In genomic region chr19:4317181-4317580, GRCm38 (mm10) we compare ENCODE assay signal across 20 mouse cellular contexts. TPM values are rescaled to one million over a fixed set of nuclear protein-coding genes. Genes with fewer than 3 reads are reported as not detected.
DNase-seq lines count a peak whose midpoint lies in the region; ATAC-seq and TF ChIP-seq lines count a peak whose summit lies in the region.
"Had no signal": no experiment of that assay in that cellular context is flagged by ENCODE, and none has a peak within 500 bp of the region (broad histone marks: within the 10 kb centered on the region; RNA-seq: fewer than 3 reads in every experiment).

No protein-coding gene starts in this region.

- H3K9ac ChIP-seq in heart, embryonic 12.5 days, result no peak overlapping the region
- H3K9ac ChIP-seq in CH12.LX (ENCODE audit: insufficient read depth, low read depth), result no peak overlapping the region
- H3K9ac ChIP-seq: embryonic facial prominence, embryonic 12.5 days; forebrain, embryonic 15.5 days; forebrain, postnatal 0 days had no signal

- peaks cover 66% of the 10 kb centered on the region for H3K36me3 ChIP-seq in heart, embryonic 12.5 days
- H3K36me3 ChIP-seq in CH12.LX (replicated peaks in 1 of 2; ENCODE audit: control insufficient read depth in 1 of 2, insufficient read depth in 1 of 2, low read length in 1 of 2), result peaks cover 47 to 79% of the 10 kb centered on the region in 2 experiments
- peaks cover 72% of the 10 kb centered on the region for H3K36me3 ChIP-seq in embryonic facial prominence, embryonic 10.5 days (replicated peaks)

- WGBS in heart, embryonic 12.5 days, result 89% methylated on average over 3 of the region's 3 CpGs
- 91% methylated on average over 3 of the region's 3 CpGs for WGBS in embryonic facial prominence, embryonic 10.5 days

- no peak overlapping the region for H3K4me2 ChIP-seq in heart, embryonic 12.5 days
- H3K4me2 ChIP-seq in CH12.LX (ENCODE audit: insufficient read depth, low read depth, poor library complexity, severe bottlenecking), result no peak overlapping the region
- H3K4me2 ChIP-seq: embryonic facial prominence, embryonic 12.5 days; forebrain, embryonic 13.5 days; forebrain, embryonic 15.5 days had no signal

- H3K4me1 ChIP-seq in heart, embryonic 12.5 days (replicated peaks), result peaks cover 21% of the 10 kb centered on the region
- H3K4me1 ChIP-seq in CH12.LX (ENCODE audit: control insufficient read depth in 1 of 2, insufficient read depth in 2 of 2), result peaks cover 4 to 19% of the 10 kb centered on the region in 2 experiments; a peak in 3 of 4 replicates
- no peaks in the 10 kb centered on the region for H3K4me1 ChIP-seq in embryonic facial prominence, embryonic 10.5 days
- H3K4me1 ChIP-seq: embryonic facial prominence, embryonic 12.5 days; forebrain, embryonic 13.5 days; forebrain, embryonic 15.5 days had no signal

- no peaks in the 10 kb centered on the region for H3K27me3 ChIP-seq in heart, embryonic 12.5 days (replicated peaks)
- H3K27me3 ChIP-seq in CH12.LX (replicated peaks), result no peaks in the 10 kb centered on the region
- no peaks in the 10 kb centered on the region for H3K27me3 ChIP-seq in embryonic facial prominence, embryonic 10.5 days (replicated peaks; ENCODE audit: low read depth, poor library complexity, severe bottlenecking)
- H3K27me3 ChIP-seq: embryonic facial prominence, embryonic 12.5 days; forebrain, embryonic 13.5 days; forebrain, embryonic 15.5 days had no signal

- in situ Hi-C loops in CH12.LX (cut with MboI; ENCODE audit: low pct_ligation_motif_present, low pct_unique_long_range_greater_than_20kb, low sequenced_read_pairs), result no loop called here

- no peaks in the 10 kb centered on the region for H3K79me2 ChIP-seq in CH12.LX (replicated peaks; ENCODE audit: control insufficient read depth, extremely low read depth, insufficient read depth, poor library complexity, severe bottlenecking)

- TF ChIP-seq CTCF in CH12.LX (conservative IDR thresholded peaks at IDR 0.05 in 1 of 2, IDR thresholded peaks at IDR 0.05 in 1 of 2; ENCODE audit: low read depth in 2 of 2, low read length in 2 of 2), result no peak

- DNase-seq in cerebellum, adult 11 months, result peak; percentile 9
- no peak for DNase-seq in cerebellum, adult 9-10 months
- peak; percentile 80 for DNase-seq in heart, adult 11 months
- DNase-seq in CH12.LX (ENCODE audit: extremely low read depth), result no peak
- peak; percentile 6 for DNase-seq in embryonic facial prominence, embryonic 10.5 days (ENCODE audit: low spot score)
- no peak for DNase-seq in adrenal gland, postnatal 4 days (ENCODE audit: low spot score in 2 of 2)
- DNase-seq: adrenal gland, adult 8-10 months; adrenal gland, postnatal 14 days; adrenal gland, postnatal 36 days; B cell, adult 2 months; cerebellum, adult 11-12 months; cerebellum, adult 8-10 months; cerebellum, postnatal 36 days; embryo, embryonic 11 days; forebrain, postnatal 0 days had no signal

- dilution Hi-C loops in CH12.LX (cut with MboI; ENCODE audit: extremely low pct_ligation_motif_present, extremely low pct_unique_long_range_greater_than_20kb, low sequenced_read_pairs), result no loop called here

- no peak for TF ChIP-seq EP300 in CH12.LX (IDR thresholded peaks at IDR 0.05; ENCODE audit: low read length)

- H3K4me3 ChIP-seq in heart, embryonic 12.5 days, result no peak overlapping the region
- H3K4me3 ChIP-seq in CH12.LX (replicated peaks in 1 of 3; ENCODE audit: low read depth in 2 of 3, low read length in 2 of 3, poor library complexity in 1 of 3), result no peak overlapping the region
- H3K4me3 ChIP-seq in embryonic facial prominence, embryonic 10.5 days, result no peak overlapping the region
- H3K4me3 ChIP-seq: embryonic facial prominence, embryonic 12.5 days; forebrain, embryonic 13.5 days; forebrain, embryonic 15.5 days had no signal

- H3K27ac ChIP-seq in heart, embryonic 12.5 days (ENCODE audit: poor library complexity, severe bottlenecking), result no peak overlapping the region
- no peak overlapping the region for H3K27ac ChIP-seq in CH12.LX (ENCODE audit: insufficient read depth, low read depth)
- H3K27ac ChIP-seq in embryonic facial prominence, embryonic 10.5 days (replicated peaks), result no peak overlapping the region
- H3K27ac ChIP-seq: embryonic facial prominence, embryonic 12.5 days; forebrain, embryonic 13.5 days; forebrain, embryonic 15.5 days had no signal

- no peaks in the 10 kb centered on the region for H3K9me3 ChIP-seq in heart, embryonic 12.5 days (replicated peaks)
- no peaks in the 10 kb centered on the region for H3K9me3 ChIP-seq in CH12.LX (replicated peaks; ENCODE audit: low read length)
- no peaks in the 10 kb centered on the region for H3K9me3 ChIP-seq in embryonic facial prominence, embryonic 10.5 days
- H3K9me3 ChIP-seq: embryonic facial prominence, embryonic 12.5 days; forebrain, embryonic 13.5 days; forebrain, embryonic 15.5 days had no signal

- no peak for ATAC-seq in heart, embryonic 12.5 days (ENCODE audit: insufficient number of reproducible peaks, low FRiP score)
- ATAC-seq: CD4-positive, CD25-positive, alpha-beta regulatory T cell, adult 4 months; forebrain, embryonic 13.5 days; forebrain, embryonic 15.5 days; forebrain, postnatal 0 days had no signal

- no peak for TF ChIP-seq POLR2A in CH12.LX (IDR thresholded peaks at IDR 0.05; ENCODE audit: low read depth, low read length)

- TF ChIP-seq RAD21 in CH12.LX (IDR thresholded peaks at IDR 0.05; ENCODE audit: low read depth, low read length), result no peak

TF ChIP-seq in CH12.LX, 34 proteins besides CTCF, POLR2A, EP300 and RAD21:
- TF ChIP-seq POLR2AphosphoS2 (IDR thresholded peaks at IDR 0.05; ENCODE audit: low read depth, low read length) (0 out of 2 replicates have a peak, but pooled peaks have one; percentile 49), SIN3A (IDR thresholded peaks at IDR 0.05; ENCODE audit: low read length) (no peak)

RNA-seq across cellular contexts. Expression of gene Grk2, which starts 11.2 kb away (rescaled TPM):
- polyA plus RNA-seq in heart, embryonic 12.5 days (2016; fragmentation: Nextera tagmentation; extraction: Ambion mirVana), result 12.6 and 15.6 TPM in 2 replicates
- total RNA-seq in CH12.LX (2012; rRNA removed) (196 and 203 TPM in 2 replicates), CH12.LX (2014; rRNA removed) (118 and 119 TPM in 2 replicates)
- 191 and 193 TPM in 2 replicates for polyA plus RNA-seq in CH12.LX (2012; ENCODE audit: insufficient read length, low read depth)
- polyA plus RNA-seq in embryonic facial prominence, embryonic 10.5 days (2016; fragmentation: Nextera tagmentation; extraction: Ambion mirVana), result 12.5 and 14.8 TPM in 2 replicates
- total RNA-seq in adrenal gland, postnatal 4 days (2021), result 10 to 100 TPM; 54.6 to 57.8 TPM

RNA-seq across cellular contexts. Expression of gene Ankrd13d, which starts 34.2 kb away (rescaled TPM):
- 1.6 and 2.0 TPM in 2 replicates for polyA plus RNA-seq in heart, embryonic 12.5 days (2016; fragmentation: Nextera tagmentation; extraction: Ambion mirVana)
- 53.6 and 55.1 TPM in 2 replicates for total RNA-seq in CH12.LX (2012; rRNA removed)
- 3.8 and 5.6 TPM in 2 replicates for total RNA-seq in CH12.LX (2014; rRNA removed)
- polyA plus RNA-seq in CH12.LX (2012; ENCODE audit: insufficient read length, low read depth), result 13.2 and 17.3 TPM in 2 replicates
- polyA plus RNA-seq in embryonic facial prominence, embryonic 10.5 days (2016; fragmentation: Nextera tagmentation; extraction: Ambion mirVana), result 6.3 and 7.6 TPM in 2 replicates
- 1 to 10 TPM; 8.2 to 8.8 TPM for total RNA-seq in adrenal gland, postnatal 4 days (2021)

RNA-seq across cellular contexts. Expression of gene Ssh3, which starts 48.2 kb away (rescaled TPM):
- 4.5 and 4.7 TPM in 2 replicates for polyA plus RNA-seq in heart, embryonic 12.5 days (2016; fragmentation: Nextera tagmentation; extraction: Ambion mirVana)
- total RNA-seq in CH12.LX (2012; rRNA removed) (30.0 and 33.4 TPM in 2 replicates), CH12.LX (2014; rRNA removed) (5.6 and 6.9 TPM in 2 replicates)
- 12.3 and 13.2 TPM in 2 replicates for polyA plus RNA-seq in CH12.LX (2012; ENCODE audit: insufficient read length, low read depth)
- polyA plus RNA-seq in embryonic facial prominence, embryonic 10.5 days (2016; fragmentation: Nextera tagmentation; extraction: Ambion mirVana), result 4.2 and 4.5 TPM in 2 replicates
- total RNA-seq in adrenal gland, postnatal 4 days (2021), result 10 to 100 TPM; 37.6 to 40.9 TPM

Comparison
In these comparisons a context has a peak if more than half of its experiments do, and no peak if none do; other contexts are left out.
1. DNase-seq: peak in cerebellum, adult 11 months (single experiment), heart, adult 11 months (single experiment) and embryonic facial prominence, embryonic 10.5 days (single experiment); none in cerebellum, adult 9-10 months (single experiment), CH12.LX (single experiment) and adrenal gland, postnatal 4 days (0 of 2).
2. RNA of gene Grk2, which starts 11.2 kb away (polyA plus RNA-seq): 191 to 193 TPM in CH12.LX; 12.6 to 15.6 TPM in heart, embryonic 12.5 days and 12.5 to 14.8 TPM in embryonic facial prominence, embryonic 10.5 days; every median in the first group is over 10 times any median in the second.